Mouse (Mus musculus) c-Kit-negative CD71-positive TER-119-positive erythroid progenitor cells, embryonic 14.5 days (primary cell): ENCODE data around the gene Odf4.

Experiments
- DNase-seq: peaks from one replicate; pipeline ENCODE4 v3.0.0-alpha.2; 2013; ENCODE audit warnings: low read depth, low spot score

The Odf4 gene

GRCm38 (mm10) chr11:68902367-68902766 is 24.5 kb downstream of the Odf4 start:
- DNase-seq = no peak

GRCm38 (mm10) chr11:68902047-68902364 is 24.9 kb downstream of the Odf4 start:
- DNase-seq = peak; percentile 29

- peak; percentile 99 for DNase-seq
Observed at GRCm38 (mm10) chr11:68901351-68902046, 25.4 kb downstream of the Odf4 start, which contains the start of gene Rpl26. Gene Rpl26 (plus strand): TSS chr11:68901583.

- DNase-seq = no peak
Observed at GRCm38 (mm10) chr11:68900519-68901350, 26.1 kb downstream of the Odf4 start.

- DNase-seq = no peak
Observed at GRCm38 (mm10) chr11:68899815-68900214, 27.1 kb downstream of the Odf4 start.

- DNase-seq = no peak
Observed at GRCm38 (mm10) chr11:68898790-68899189, 28.1 kb downstream of the Odf4 start.

- DNase-seq = no peak
Observed at GRCm38 (mm10) chr11:68897838-68898237, 29.0 kb downstream of the Odf4 start.

GRCm38 (mm10) chr11:68897120-68897519 is 29.8 kb downstream of the Odf4 start:
- peak; percentile 41 for DNase-seq

GRCm38 (mm10) chr11:68896247-68896646 is 30.6 kb downstream of the Odf4 start:
- DNase-seq = no peak

- DNase-seq = no peak
Observed at GRCm38 (mm10) chr11:68893911-68894464, 32.9 kb downstream of the Odf4 start.

- DNase-seq = no peak
Observed at GRCm38 (mm10) chr11:68892233-68892832, 34.5 kb downstream of the Odf4 start.

- no peak for DNase-seq
Observed at GRCm38 (mm10) chr11:68891823-68892222, 35.1 kb downstream of the Odf4 start.

GRCm38 (mm10) chr11:68890625-68891024 is 36.3 kb downstream of the Odf4 start:
- DNase-seq = no peak

- no peak for DNase-seq
Observed at GRCm38 (mm10) chr11:68888653-68889052, 38.2 kb downstream of the Odf4 start.

GRCm38 (mm10) chr11:68888253-68888652 is 38.6 kb downstream of the Odf4 start, which contains the start of gene Rnf222:
Gene Rnf222 (plus strand): TSS chr11:68888553.
- no peak for DNase-seq

- no peak for DNase-seq
Observed at GRCm38 (mm10) chr11:68886091-68886490, 40.8 kb downstream of the Odf4 start.

GRCm38 (mm10) chr11:68884368-68884767 is 42.5 kb downstream of the Odf4 start:
- DNase-seq = peak; percentile 52

- DNase-seq = no peak
Observed at GRCm38 (mm10) chr11:68883843-68884242, 43.0 kb downstream of the Odf4 start.

- no peak for DNase-seq
Observed at GRCm38 (mm10) chr11:68882107-68882506, 44.8 kb downstream of the Odf4 start.

- DNase-seq = no peak
Observed at GRCm38 (mm10) chr11:68878811-68879210, 48.1 kb downstream of the Odf4 start.

- DNase-seq = peak; percentile 66
Observed at GRCm38 (mm10) chr11:68874841-68875240, 52.0 kb downstream of the Odf4 start.
